Mouse (Mus musculus) heart, embryonic 13.5 days (tissue): ENCODE measurements around the gene Mybpc2. TPM values are rescaled to one million over a fixed set of nuclear protein-coding genes. Genes with fewer than 3 reads are reported as not detected.

Source experiments
- ATAC-seq: fragments of 200-750 bp; cut with Nextera tagmentation; 2 replicates; pipeline ENCODE4 v1.8.0; 2017; ENCODE audit warnings: moderate TSS enrichment; ENCODE audit not compliant: insufficient number of reproducible peaks, low FRiP score, low TSS enrichment; ENCODE audit errors: extremely low read depth
- H3K27ac ChIP-seq: fragments of 300-500 bp; sonication (generic); replicated peaks from 2 replicates; pipeline ENCODE4 v1.5.1; 2015; ENCODE audit warnings: moderate library complexity, mild to moderate bottlenecking, inconsistent platforms
- H3K27me3 ChIP-seq: fragments of 300-500 bp; sonication (generic); replicated peaks from 2 replicates; pipeline ENCODE4 v1.6.1; 2015; ENCODE audit warnings: mild to moderate bottlenecking, inconsistent platforms
- H3K36me3 ChIP-seq: fragments of 300-500 bp; sonication (generic); 2 replicates; pipeline ENCODE4 v1.6.1; 2015; ENCODE audit warnings: mild to moderate bottlenecking, inconsistent platforms
- H3K4me1 ChIP-seq: fragments of 300-500 bp; sonication (generic); 2 replicates; pipeline ENCODE4 v1.6.1; 2015; ENCODE audit warnings: inconsistent platforms
- H3K4me2 ChIP-seq: fragments of 300-500 bp; sonication (generic); 2 replicates; pipeline ENCODE4 v1.6.1; 2015; ENCODE audit warnings: inconsistent platforms, mild to moderate bottlenecking, moderate library complexity
- H3K4me3 ChIP-seq: fragments of 300-500 bp; sonication (generic); 2 replicates; pipeline ENCODE4 v1.5.1; 2015; ENCODE audit warnings: moderate library complexity, mild to moderate bottlenecking, inconsistent platforms
- H3K9ac ChIP-seq: fragments of 300-500 bp; sonication (generic); 2 replicates; pipeline ENCODE4 v1.6.1; 2015; ENCODE audit warnings: inconsistent platforms, mild to moderate bottlenecking, moderate library complexity
- H3K9me3 ChIP-seq: fragments of 300-500 bp; sonication (generic); 2 replicates; pipeline ENCODE4 v1.6.1; 2016; ENCODE audit warnings: inconsistent platforms
- WGBS: fragments of 180-500 bp; shearing (Covaris S2); methylation state at CpG from one replicate; pipeline ENCODE4 v1.1.7; 2015; ENCODE audit warnings: mixed read lengths; 5-methylcytosine and 5-hydroxymethylcytosine counted together
- polyA plus RNA-seq: library from polyadenylated mRNA; unstranded; fragments of >200 nt; fragmentation: Nextera tagmentation; extraction: Ambion mirVana; gene quantifications from 2 replicates; pipeline ENCODE4 v1.2.1, GENCODE M21; 2015

Mybpc2 gene
- polyA plus RNA-seq, 1 experiment from 2014 or later = 2.4 TPM

DNA sequence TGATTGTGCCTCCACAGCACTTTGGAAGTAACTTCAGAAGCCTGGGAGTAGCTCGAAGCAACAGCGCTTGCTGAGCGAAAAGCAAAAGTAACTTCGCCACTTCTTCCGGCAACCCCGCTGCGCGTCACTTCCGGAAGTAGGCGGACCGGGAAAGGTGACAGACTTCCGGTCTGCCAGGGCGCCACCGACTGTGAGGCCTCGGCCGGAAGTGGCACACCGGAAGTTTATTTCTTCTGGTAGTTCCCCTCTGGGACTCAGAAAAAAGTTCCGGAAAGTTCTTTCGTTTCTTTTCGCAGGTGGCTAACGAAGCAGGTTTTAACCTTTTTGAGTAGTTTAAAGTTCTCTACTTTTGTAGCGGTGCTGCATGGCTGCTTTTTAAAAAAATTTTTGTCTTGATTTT lies 29.4 kb upstream of the Mybpc2 start, which contains the start of gene Nr1h2:
Gene Nr1h2, minus strand, starts transcription at position 126 of the 400 bp plus-strand sequence.
- H3K4me1 ChIP-seq = peaks cover 12% of the 10 kb centered on the region
- H3K9me3 ChIP-seq = no peaks in the 10 kb centered on the region
- peaks cover 28% of the 10 kb centered on the region; the same call in 1 of the 2 replicates for H3K27me3 ChIP-seq
- peaks cover 32% of the 10 kb centered on the region for H3K36me3 ChIP-seq
- peak within 1 kb of the TSS; percentile 97 for H3K27ac ChIP-seq
- peak within 1 kb of the TSS; percentile 75 for H3K4me2 ChIP-seq
- ATAC-seq = peak; percentile 70
- peak within 1 kb of the TSS; percentile 88 for H3K9ac ChIP-seq
- under 1% methylated on average over 22 of the region's 22 CpGs for WGBS
- peak within 1 kb of the TSS; percentile 87 for H3K4me3 ChIP-seq

DNA sequence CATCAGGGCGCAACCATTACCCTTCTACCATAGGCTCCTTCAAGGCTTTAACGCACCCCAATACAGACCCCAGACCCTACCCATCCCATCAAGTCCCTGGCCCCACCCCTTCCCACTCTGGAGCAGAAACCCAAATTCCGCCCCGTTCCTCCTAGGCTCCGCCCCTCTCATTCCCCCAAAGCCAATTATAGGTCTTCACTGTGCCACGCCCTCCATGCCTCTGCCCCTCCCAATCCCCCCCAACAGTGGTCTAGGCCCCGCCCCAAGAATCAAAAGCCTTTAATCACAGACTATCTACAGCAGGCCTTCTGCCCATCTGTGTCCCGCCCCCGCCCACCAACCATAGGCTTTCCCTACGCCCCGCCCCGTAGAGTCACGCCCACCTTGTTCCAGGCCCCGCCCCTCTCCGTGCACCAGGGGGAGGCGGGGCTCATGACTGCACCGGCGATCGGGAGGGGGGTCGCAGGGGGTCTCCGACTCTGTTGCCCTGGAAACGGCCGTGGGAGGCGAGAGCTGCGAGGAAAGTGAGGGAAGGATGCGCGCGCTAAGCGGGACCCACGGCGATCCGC lies 28.8 kb upstream of the Mybpc2 start:
- Histone ChIP-seq H3K4me1 (peaks cover 12% of the 10 kb centered on the region), H3K36me3 (peaks cover 32% of the 10 kb centered on the region), H3K27me3 (peaks cover 28% of the 10 kb centered on the region; the same call in 1 of the 2 replicates), H3K4me3 (peak overlapping the region; percentile 87), H3K9ac (peak overlapping the region; percentile 88), H3K9me3 (no peaks in the 10 kb centered on the region), H3K27ac (peak overlapping the region; percentile 97), H3K4me2 (peak overlapping the region; percentile 75)
- WGBS = under 1% methylated on average over 31 of the region's 32 CpGs
- peak; percentile 65 for ATAC-seq

DNA sequence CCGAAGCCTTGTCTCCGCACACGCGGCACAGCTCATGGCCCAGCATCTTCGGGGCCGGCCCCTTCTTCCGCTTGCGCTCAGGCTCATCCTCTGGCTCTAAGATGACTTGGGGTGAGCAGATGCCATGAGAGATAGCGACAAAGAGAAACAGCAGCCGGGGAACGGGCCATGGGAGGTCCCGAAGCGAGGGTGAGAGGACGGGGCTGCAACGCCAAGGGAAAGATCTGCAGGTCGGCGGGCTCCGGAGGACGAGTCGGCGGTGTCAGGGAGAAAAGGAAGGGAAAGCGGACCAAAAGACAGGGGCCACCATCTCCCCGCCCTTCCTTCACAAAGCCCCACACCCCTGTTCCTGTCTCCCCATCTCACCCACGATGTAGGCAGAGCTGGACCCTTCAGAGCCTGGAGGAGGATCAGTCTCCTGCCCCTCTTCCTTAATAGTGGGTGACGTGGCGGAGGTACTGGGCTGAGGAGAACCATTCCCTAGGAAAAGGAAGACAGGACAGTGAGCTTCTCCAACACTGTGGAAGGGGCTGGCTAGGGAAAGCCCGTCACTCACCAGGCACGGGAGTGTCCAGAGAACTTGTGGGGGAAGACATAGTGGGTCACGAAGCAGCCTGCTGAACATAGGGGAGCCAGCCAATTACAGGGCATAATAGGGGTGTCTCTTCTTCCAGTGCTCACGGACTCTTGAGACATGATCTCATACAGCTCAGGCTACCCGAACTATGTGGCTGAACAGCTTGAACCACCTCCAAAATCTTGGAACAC lies 27.9 kb upstream of the Mybpc2 start:
- Histone ChIP-seq H3K4me2 (peak overlapping the region; percentile 75), H3K4me1 (peaks cover 20% of the 10 kb centered on the region), H3K9ac (peak overlapping the region; percentile 88; the same call in 1 of the 2 replicates), H3K36me3 (peaks cover 32% of the 10 kb centered on the region), H3K4me3 (peak overlapping the region; percentile 87), H3K27me3 (peaks cover 21% of the 10 kb centered on the region; the same call in 1 of the 2 replicates), H3K9me3 (no peaks in the 10 kb centered on the region), H3K27ac (no peak overlapping the region)
- WGBS = 81% methylated on average over 30 of the region's 31 CpGs
- ATAC-seq = no peak

DNA sequence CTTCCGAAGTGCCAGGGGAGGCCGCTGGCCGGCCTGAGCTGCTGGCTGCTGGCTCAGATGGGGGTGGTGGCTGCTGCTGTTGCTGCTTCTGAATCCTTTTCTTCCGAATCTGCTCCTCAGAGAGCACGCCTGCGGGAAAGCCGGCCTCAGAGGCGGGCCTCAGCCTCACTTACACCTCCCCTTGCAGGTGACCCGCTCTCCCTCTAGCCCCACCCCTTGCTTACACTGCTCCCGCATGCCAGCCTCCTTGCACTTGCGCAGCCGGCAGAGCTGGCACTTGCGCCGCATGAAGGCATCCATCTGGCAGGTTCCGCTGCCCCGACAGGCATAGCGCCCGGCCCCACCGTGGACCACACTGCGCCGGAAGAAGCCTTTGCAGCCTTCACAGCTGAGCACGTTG lies 27.3 kb upstream of the Mybpc2 start:
- peaks cover 15% of the 10 kb centered on the region; the same call in 1 of the 2 replicates for H3K27me3 ChIP-seq
- H3K27ac ChIP-seq = no peak overlapping the region
- H3K9me3 ChIP-seq = no peaks in the 10 kb centered on the region
- ATAC-seq = no peak
- H3K4me1 ChIP-seq = peaks cover 26% of the 10 kb centered on the region
- H3K4me2 ChIP-seq = no peak overlapping the region
- H3K36me3 ChIP-seq = peaks cover 33% of the 10 kb centered on the region
- no peak overlapping the region for H3K4me3 ChIP-seq
- H3K9ac ChIP-seq = no peak overlapping the region
- 80% methylated on average over 22 of the region's 22 CpGs for WGBS

DNA sequence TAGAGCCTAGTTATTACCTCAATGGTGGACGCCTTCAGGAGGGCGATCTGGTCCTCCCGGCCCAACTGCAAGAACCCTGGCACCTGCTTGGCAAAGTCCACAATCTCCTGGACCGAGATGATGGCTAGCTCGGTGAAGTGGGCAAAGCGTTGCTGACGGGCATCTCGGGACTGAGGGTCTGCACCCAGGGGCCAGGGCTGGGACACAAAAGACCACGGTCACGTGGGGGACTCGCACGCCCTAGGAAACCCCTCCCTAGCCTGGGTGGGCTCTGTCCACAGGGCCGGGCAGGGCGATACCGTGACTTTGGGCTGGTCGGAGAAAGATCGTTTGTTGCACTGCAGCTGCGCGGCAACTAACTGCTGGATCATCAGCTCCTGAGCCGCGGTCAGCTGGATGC lies 26.8 kb upstream of the Mybpc2 start:
- Histone ChIP-seq H3K27me3 (peaks cover 12% of the 10 kb centered on the region; the same call in 1 of the 2 replicates), H3K27ac (no peak overlapping the region), H3K9ac (no peak overlapping the region), H3K4me2 (no peak overlapping the region), H3K4me3 (no peak overlapping the region), H3K9me3 (no peaks in the 10 kb centered on the region), H3K4me1 (peaks cover 26% of the 10 kb centered on the region), H3K36me3 (peaks cover 37% of the 10 kb centered on the region)
- no peak for ATAC-seq
- WGBS = 90% methylated on average over 21 of the region's 21 CpGs

DNA sequence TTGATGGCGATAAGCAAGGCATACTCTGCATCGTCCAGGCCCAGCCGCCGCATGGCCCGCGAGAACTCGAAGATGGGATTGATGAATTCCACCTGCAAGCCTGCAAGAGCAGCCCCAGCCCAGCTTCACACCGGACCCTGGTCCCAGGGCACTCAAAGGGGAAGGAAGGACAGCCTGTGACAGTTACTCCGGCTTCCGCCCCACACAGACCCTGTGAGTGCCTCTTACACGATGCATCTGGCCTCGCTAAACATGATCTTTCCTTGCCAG lies 25.9 kb upstream of the Mybpc2 start:
- no peak overlapping the region for H3K4me2 ChIP-seq
- 94% methylated on average over 12 of the region's 12 CpGs for WGBS
- peaks cover 3% of the 10 kb centered on the region; the same call in 1 of the 2 replicates for H3K27me3 ChIP-seq

DNA sequence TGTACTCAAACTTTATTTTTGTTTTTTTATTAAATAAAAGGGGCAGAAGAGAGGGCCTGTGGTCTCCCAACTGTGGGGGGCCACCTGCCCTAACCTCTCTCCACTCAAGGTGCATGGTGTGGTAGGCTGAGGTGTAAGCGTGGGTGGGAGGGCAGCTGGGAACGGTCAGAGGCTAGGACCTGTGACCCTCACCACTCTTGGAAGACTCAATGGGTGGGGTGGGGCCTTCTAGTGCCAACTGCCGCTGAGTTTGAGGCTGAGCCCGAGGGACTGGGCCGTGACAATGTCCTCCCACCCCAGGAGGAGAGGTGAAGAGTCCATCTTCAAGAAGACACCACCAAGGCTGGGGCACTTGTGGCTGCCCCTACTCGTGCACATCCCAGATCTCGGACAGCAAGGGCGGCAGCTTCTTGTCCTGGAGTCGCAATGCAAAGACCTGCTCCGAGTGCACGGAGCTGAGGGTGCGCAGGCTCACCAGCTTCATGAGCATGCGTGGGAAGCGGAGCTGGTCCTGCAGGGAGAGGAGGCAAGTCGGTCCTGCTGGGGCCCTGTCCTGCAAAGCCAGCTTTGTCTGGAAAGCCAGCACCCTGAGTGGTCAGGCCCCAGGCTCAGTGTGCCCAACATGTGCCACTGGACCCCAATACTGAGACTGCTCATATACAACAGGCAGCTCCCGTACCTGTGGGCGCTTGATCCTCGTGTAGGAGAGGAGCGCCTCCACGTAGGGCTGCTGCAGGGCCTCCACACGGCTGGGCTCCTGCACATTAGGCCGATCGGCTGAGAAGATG lies 25.4 kb upstream of the Mybpc2 start:
- Histone ChIP-seq H3K4me3 (no peak overlapping the region), H3K9ac (no peak overlapping the region), H3K4me2 (no peak overlapping the region), H3K27me3 (no peaks in the 10 kb centered on the region), H3K9me3 (no peaks in the 10 kb centered on the region), H3K27ac (no peak overlapping the region), H3K36me3 (peaks cover 49% of the 10 kb centered on the region), H3K4me1 (peaks cover 26% of the 10 kb centered on the region)
- 91% methylated on average over 23 of the region's 23 CpGs for WGBS
- no peak for ATAC-seq

More for the DNA sequence above, 25.9 kb upstream of the Mybpc2 start:
- Histone ChIP-seq H3K9me3 (no peaks in the 10 kb centered on the region), H3K36me3 (peaks cover 45% of the 10 kb centered on the region), H3K4me3 (no peak overlapping the region), H3K4me1 (peaks cover 26% of the 10 kb centered on the region), H3K9ac (no peak overlapping the region), H3K27ac (no peak overlapping the region)
- no peak for ATAC-seq

DNA sequence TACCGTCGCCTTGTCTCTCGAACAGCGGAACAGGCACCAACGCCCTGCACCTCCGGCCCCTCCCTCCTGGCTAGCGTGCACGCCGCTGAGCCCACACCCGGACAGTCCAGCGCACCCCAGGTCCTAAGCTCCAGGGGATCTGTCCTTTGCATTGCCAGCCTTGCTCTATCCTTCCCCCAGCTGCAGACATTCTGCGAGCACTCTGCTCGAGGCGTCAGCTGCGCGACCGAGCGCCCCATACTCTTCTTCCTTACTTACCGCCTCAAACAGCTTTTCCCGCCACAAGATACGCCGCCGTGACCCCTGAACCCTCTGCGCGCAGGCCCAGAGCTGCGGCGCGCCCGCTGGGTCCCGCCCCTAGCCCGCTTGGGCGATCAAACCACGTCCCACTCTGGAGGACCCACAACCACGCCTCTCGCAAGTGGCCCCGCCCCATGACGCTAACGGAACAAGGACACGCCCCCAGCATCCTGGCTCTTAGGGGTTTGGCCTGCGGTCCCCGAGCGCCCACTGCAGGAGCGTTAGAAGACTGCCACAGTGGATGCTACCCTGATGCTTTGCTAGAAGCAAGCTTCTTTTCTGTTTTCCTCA lies 24.1 kb upstream of the Mybpc2 start, which contains the start of gene Pold1:
Gene Pold1, minus strand, starts transcription at position 353 of the 591 bp plus-strand sequence.
- peak within 1 kb of the TSS; percentile 75 for H3K27ac ChIP-seq
- 0% methylated on average over 43 of the region's 43 CpGs for whole genome bisulfite sequencing
- no peaks in the 10 kb centered on the region for H3K27me3 ChIP-seq
- peaks cover 23% of the 10 kb centered on the region for H3K4me1 ChIP-seq
- peak within 1 kb of the TSS; percentile 79 for H3K4me3 ChIP-seq
- peak within 1 kb of the TSS; percentile 93 for H3K4me2 ChIP-seq
- peaks cover 49% of the 10 kb centered on the region for H3K36me3 ChIP-seq
- peak within 1 kb of the TSS; percentile 84 for H3K9ac ChIP-seq
- H3K9me3 ChIP-seq = no peaks in the 10 kb centered on the region
- ATAC-seq = peak; percentile 91

DNA sequence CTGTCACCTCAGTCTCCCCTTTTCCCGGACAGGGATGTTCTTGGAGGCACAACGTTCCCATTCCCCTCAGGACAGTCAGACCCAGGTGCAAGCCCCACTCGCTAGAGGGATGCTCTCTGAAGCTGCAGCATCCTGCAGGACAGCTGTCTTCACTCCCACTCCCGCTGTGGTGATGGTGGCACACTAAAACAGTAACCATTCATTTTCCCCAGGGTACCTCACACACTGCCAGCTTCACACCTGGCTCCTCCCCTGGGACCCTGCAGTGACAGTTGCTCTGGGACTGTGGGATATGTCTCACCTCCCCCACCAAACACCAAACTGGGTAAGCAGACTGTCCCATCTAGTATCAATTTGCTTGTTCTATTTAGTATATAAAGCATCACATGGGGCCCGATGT lies 23.3 kb upstream of the Mybpc2 start:
- peak overlapping the region; percentile 93 for H3K4me2 ChIP-seq
- peak overlapping the region; percentile 84 for H3K9ac ChIP-seq
- peaks cover 57% of the 10 kb centered on the region for H3K36me3 ChIP-seq
- ATAC-seq = no peak
- H3K9me3 ChIP-seq = no peaks in the 10 kb centered on the region
- H3K27me3 ChIP-seq = no peaks in the 10 kb centered on the region
- WGBS = 23% methylated on average over 5 of the region's 5 CpGs
- peak overlapping the region; percentile 79 for H3K4me3 ChIP-seq
- H3K27ac ChIP-seq = peak overlapping the region; percentile 75; the same call in 1 of the 2 replicates
- H3K4me1 ChIP-seq = peaks cover 17% of the 10 kb centered on the region

DNA sequence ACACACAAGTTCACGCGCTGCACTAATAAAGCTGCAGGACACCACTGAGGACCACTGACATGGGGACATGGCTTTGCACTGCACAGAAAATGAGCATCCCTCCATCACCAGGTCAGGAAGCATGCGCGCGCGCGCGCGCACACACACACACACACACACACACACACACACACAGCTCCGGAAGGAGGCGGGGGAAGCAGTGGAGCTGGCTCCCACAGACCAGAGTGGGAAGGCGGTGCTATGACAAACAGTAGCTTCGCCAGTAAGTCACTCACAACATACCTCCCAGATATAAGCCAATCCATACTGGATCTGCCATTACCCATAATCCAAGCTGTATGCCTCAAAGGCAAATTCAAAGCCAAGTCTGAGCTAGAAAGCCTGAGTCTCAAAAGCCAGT lies 22.6 kb upstream of the Mybpc2 start:
- H3K9me3 ChIP-seq = no peaks in the 10 kb centered on the region
- WGBS = 94% methylated on average over 13 of the region's 13 CpGs
- no peak for ATAC-seq
- no peak overlapping the region for H3K4me3 ChIP-seq
- H3K9ac ChIP-seq = peak overlapping the region; percentile 84; the same call in 1 of the 2 replicates
- H3K27me3 ChIP-seq = no peaks in the 10 kb centered on the region
- peak overlapping the region; percentile 93 for H3K4me2 ChIP-seq
- no peak overlapping the region for H3K27ac ChIP-seq
- H3K36me3 ChIP-seq = peaks cover 59% of the 10 kb centered on the region
- peaks cover 13% of the 10 kb centered on the region for H3K4me1 ChIP-seq

DNA sequence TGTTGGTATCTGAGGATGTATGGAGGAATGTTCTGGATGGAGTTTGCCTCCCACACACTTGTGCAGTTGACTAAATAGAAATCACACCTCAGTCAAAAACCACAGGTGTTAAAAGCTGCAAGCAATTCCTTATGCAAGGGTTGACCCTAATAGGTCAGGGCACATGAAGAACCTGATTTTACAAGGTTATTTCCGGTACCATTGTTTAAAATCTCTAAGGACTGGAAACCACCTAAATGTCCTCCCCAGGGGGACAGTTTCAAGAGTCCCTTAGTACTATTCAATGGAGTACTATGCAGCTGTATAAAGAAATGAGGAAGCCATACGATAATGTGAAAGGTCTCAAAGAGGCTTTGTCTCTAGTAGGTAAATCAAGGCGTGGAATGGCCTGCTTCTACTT lies 21.8 kb upstream of the Mybpc2 start:
- Histone ChIP-seq H3K9ac (no peak overlapping the region), H3K4me2 (no peak overlapping the region), H3K27me3 (no peaks in the 10 kb centered on the region), H3K27ac (no peak overlapping the region), H3K4me3 (no peak overlapping the region), H3K9me3 (no peaks in the 10 kb centered on the region), H3K36me3 (peaks cover 59% of the 10 kb centered on the region), H3K4me1 (peaks cover 13% of the 10 kb centered on the region)
- no peak for ATAC-seq
- 94% methylated on average over 3 of the region's 3 CpGs for WGBS
